Mouse (Mus musculus) G1E (cell line): ENCODE measurements at regions not wholly inside any gene's neighbourhood (a gene's known extent, or its start where the extent isn't known, plus 50 kb on each side); places are given as distances from the start of the nearest gene placed in this dataset.

Experiments used
- ATAC-seq: 2 replicates; pipeline ENCODE4 v1.8.0; 2016; ENCODE audit warnings: mild to moderate bottlenecking; ENCODE audit not compliant: insufficient number of reproducible peaks, poor library complexity, low FRiP score, severe bottlenecking; ENCODE audit errors: extremely low read depth
- DNase-seq: peaks from one replicate; pipeline ENCODE4 v3.0.0; 2012; ENCODE audit warnings: low spot score
- H3K27me3 ChIP-seq: 2 replicates; pipeline ENCODE4 v1.6.1; 2012; ENCODE audit warnings: mild to moderate bottlenecking, low read length, inconsistent platforms; ENCODE audit not compliant: insufficient read depth
- H3K36me3 ChIP-seq: replicated peaks from 2 replicates; pipeline ENCODE3; 2012; ENCODE audit warnings: mild to moderate bottlenecking, inconsistent platforms
- H3K4me1 ChIP-seq: 2 replicates; pipeline ENCODE4 v1.6.1; 2012; ENCODE audit warnings: low read depth, low read length, inconsistent platforms, mixed read lengths; ENCODE audit not compliant: insufficient read depth
- H3K4me3 ChIP-seq: 2 replicates; pipeline ENCODE4 v1.5.1; 2012; ENCODE audit warnings: low read depth, mild to moderate bottlenecking, inconsistent platforms, low read length, moderate library complexity, mixed read lengths
- H3K9me3 ChIP-seq: replicated peaks from 2 replicates; pipeline ENCODE4 v1.6.1; 2012; ENCODE audit warnings: inconsistent platforms
- CTCF ChIP-seq: IDR thresholded peaks from 2 replicates; pipeline ENCODE4 v1.5.1; 2012; ENCODE audit warnings: low read depth, low read length, inconsistent platforms, mixed read lengths
- GATA1 ChIP-seq: IDR thresholded peaks from 2 replicates; pipeline ENCODE4 v1.6.1; 2012; ENCODE audit warnings: borderline replicate concordance, low read length, inconsistent platforms, mixed read lengths
- GATA2 ChIP-seq: IDR thresholded peaks from 2 replicates; pipeline ENCODE4 v1.6.1; 2012; ENCODE audit warnings: low read depth, low read length, inconsistent platforms, borderline replicate concordance
- POLR2AphosphoS5 ChIP-seq: IDR thresholded peaks from 2 replicates; pipeline ENCODE4 v1.6.1; 2012; ENCODE audit warnings: low read depth, low read length, inconsistent platforms; ENCODE audit not compliant: insufficient replicate concordance
- TAL1 ChIP-seq: conservative IDR thresholded peaks from 2 replicates; pipeline ENCODE4 v1.6.1; 2012; ENCODE audit warnings: low read depth, low read length, inconsistent platforms, mixed read lengths

- H3K4me3 ChIP-seq: no peak overlapping the region
- TF ChIP-seq TAL1: no peak
- no peak for TF ChIP-seq CTCF
- TF ChIP-seq GATA1: no peak
- no peak for TF ChIP-seq GATA2
- TF ChIP-seq POLR2AphosphoS5: no peak
- no peak for DNase-seq
- H3K4me1 ChIP-seq: no peaks in the 10 kb centered on the region
- no peaks in the 10 kb centered on the region for H3K27me3 ChIP-seq
- no peak for ATAC-seq
- no peaks in the 10 kb centered on the region for H3K36me3 ChIP-seq
- no peaks in the 10 kb centered on the region for H3K9me3 ChIP-seq
Measured at GRCm38 (mm10) chr4:94343331-94343730, 213.0 kb upstream of the Gm10306 start.

- ATAC-seq (no peak), DNase-seq (no peak)
- no peak for TF ChIP-seq GATA1
- TF ChIP-seq GATA2: no peak
- no peak for TF ChIP-seq CTCF
- TF ChIP-seq TAL1: no peak
- TF ChIP-seq POLR2AphosphoS5: no peak
- H3K9me3 ChIP-seq: no peaks in the 10 kb centered on the region
- no peaks in the 10 kb centered on the region; the same call in 1 of the 2 replicates for H3K27me3 ChIP-seq
- H3K4me3 ChIP-seq: no peak overlapping the region
- H3K36me3 ChIP-seq: no peaks in the 10 kb centered on the region
- H3K4me1 ChIP-seq: no peaks in the 10 kb centered on the region
Measured at GRCm38 (mm10) chr4:94349273-94349672, 207.1 kb upstream of the Gm10306 start.

GRCm38 (mm10) chr4:94356982-94357381 lies 199.4 kb upstream of the Gm10306 start:
- H3K4me1 ChIP-seq: no peaks in the 10 kb centered on the region
- H3K27me3 ChIP-seq: no peaks in the 10 kb centered on the region; the same call in none of the 2 replicates
- H3K36me3 ChIP-seq: no peaks in the 10 kb centered on the region
- no peak for DNase-seq
- H3K4me3 ChIP-seq: no peak overlapping the region
- ATAC-seq: no peak
- no peak for TF ChIP-seq POLR2AphosphoS5
- TF ChIP-seq TAL1: no peak
- TF ChIP-seq GATA2: no peak
- TF ChIP-seq GATA1: no peak
- no peak for TF ChIP-seq CTCF
- H3K9me3 ChIP-seq: no peaks in the 10 kb centered on the region

GRCm38 (mm10) chr4:94360810-94361527 lies 195.4 kb upstream of the Gm10306 start:
- no peaks in the 10 kb centered on the region for H3K36me3 ChIP-seq
- no peak overlapping the region for H3K4me3 ChIP-seq
- H3K9me3 ChIP-seq: no peaks in the 10 kb centered on the region
- TF ChIP-seq GATA2 (no peak), CTCF (no peak), TAL1 (no peak), POLR2AphosphoS5 (no peak), GATA1 (no peak)
- H3K27me3 ChIP-seq: no peaks in the 10 kb centered on the region; the same call in 1 of the 2 replicates
- ATAC-seq: no peak
- no peak for DNase-seq
- H3K4me1 ChIP-seq: no peaks in the 10 kb centered on the region

- Histone ChIP-seq H3K36me3 (no peaks in the 10 kb centered on the region), H3K27me3 (no peaks in the 10 kb centered on the region; the same call in 1 of the 2 replicates), H3K4me3 (no peak overlapping the region), H3K9me3 (no peaks in the 10 kb centered on the region), H3K4me1 (no peaks in the 10 kb centered on the region)
- ATAC-seq: no peak
- TF ChIP-seq TAL1: no peak
- no peak for TF ChIP-seq GATA2
- TF ChIP-seq GATA1: no peak
- no peak for TF ChIP-seq POLR2AphosphoS5
- no peak for TF ChIP-seq CTCF
- DNase-seq: no peak
Measured at GRCm38 (mm10) chr4:94361528-94362217, 194.7 kb upstream of the Gm10306 start.

GRCm38 (mm10) chr4:94365375-94365774 lies 191.0 kb upstream of the Gm10306 start:
- no peaks in the 10 kb centered on the region; the same call in 1 of the 2 replicates for H3K27me3 ChIP-seq
- no peak for ATAC-seq
- TF ChIP-seq GATA2 (no peak), CTCF (no peak), GATA1 (no peak), TAL1 (no peak), POLR2AphosphoS5 (no peak)
- no peak for DNase-seq
- H3K4me1 ChIP-seq: no peaks in the 10 kb centered on the region
- H3K9me3 ChIP-seq: no peaks in the 10 kb centered on the region
- H3K36me3 ChIP-seq: no peaks in the 10 kb centered on the region
- no peak overlapping the region for H3K4me3 ChIP-seq
